Comparison of ENCODE assay signal across 28 mouse cellular contexts in the genomic region with DNA sequence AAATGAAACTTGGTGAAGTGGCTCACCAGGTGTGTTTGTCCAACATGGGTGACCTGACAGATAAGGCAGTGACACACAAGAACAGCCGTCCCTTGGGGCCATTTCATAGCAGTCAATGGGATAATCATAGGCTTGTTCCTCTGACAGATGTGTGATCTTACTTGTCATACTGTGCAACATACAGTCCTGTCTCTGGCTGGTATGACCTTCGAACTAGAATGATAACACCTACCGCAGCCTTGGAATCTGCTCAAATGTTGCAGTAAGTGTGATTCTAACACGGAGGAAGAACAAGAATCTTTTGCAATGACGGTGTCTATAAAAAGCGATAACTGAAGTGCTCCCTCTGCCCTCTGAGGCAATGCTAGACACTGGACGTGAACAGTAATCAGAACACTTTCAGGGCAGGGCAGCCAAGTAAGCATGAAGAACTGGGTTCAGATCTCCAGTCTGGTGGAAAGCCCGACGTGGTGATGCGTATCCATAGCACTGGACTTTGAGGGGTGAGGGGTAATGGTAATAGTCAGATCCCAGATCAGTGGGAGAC. TPM values are rescaled to one million over a fixed set of nuclear protein-coding genes. Genes with fewer than 3 reads are reported as not detected.
"Had no signal": no experiment of that assay in that cellular context is flagged by ENCODE, and none has a peak within 500 bp of the region (broad histone marks: within the 10 kb centered on the region; RNA-seq: fewer than 3 reads in every experiment).

No protein-coding gene starts in this region.

- H3K4me2 ChIP-seq: heart, embryonic 12.5 days; hindbrain, embryonic 12.5 days; hindbrain, embryonic 14.5 days; kidney, embryonic 15.5 days; limb, embryonic 13.5 days; limb, embryonic 15.5 days; liver, embryonic 12.5 days had no signal

- H3K27ac ChIP-seq: gastrocnemius, adult 2 months; heart, embryonic 10.5 days; hindbrain, embryonic 10.5 days; hindbrain, embryonic 12.5 days; hindbrain, embryonic 14.5 days; kidney, embryonic 15.5 days; kidney, postnatal 0 days; limb, embryonic 13.5 days; limb, embryonic 15.5 days; liver, embryonic 12.5 days had no signal

- H3K9ac ChIP-seq: heart, embryonic 12.5 days; hindbrain, embryonic 12.5 days; hindbrain, embryonic 14.5 days; kidney, embryonic 15.5 days; limb, embryonic 13.5 days; limb, embryonic 15.5 days; liver, embryonic 12.5 days had no signal

- DNase-seq: gastrocnemius, adult 2 months; gastrocnemius, postnatal 10 days; gastrocnemius, postnatal 25 days; heart, adult 18-20 months; heart, postnatal 10 days; heart, postnatal 4 days; kidney, adult 11 months; kidney, adult 2 months; kidney, adult 9 months; kidney, postnatal 14 days; kidney, postnatal 36 days; layer of hippocampus, adult 9-11 months; layer of hippocampus, postnatal 36 days; left cerebral cortex, postnatal 4 days had no signal

- H3K4me1 ChIP-seq: hindbrain, embryonic 10.5 days; hindbrain, embryonic 12.5 days; kidney, embryonic 15.5 days; limb, embryonic 13.5 days; limb, embryonic 15.5 days; liver, embryonic 12.5 days had no signal

- H3K4me3 ChIP-seq: gastrocnemius, adult 2 months; heart, embryonic 10.5 days; heart, embryonic 12.5 days; hindbrain, embryonic 10.5 days; hindbrain, embryonic 12.5 days; kidney, embryonic 15.5 days; limb, embryonic 13.5 days; limb, embryonic 15.5 days; liver, embryonic 12.5 days had no signal

- H3K9me3 ChIP-seq: heart, embryonic 10.5 days; heart, embryonic 12.5 days; hindbrain, embryonic 10.5 days; hindbrain, embryonic 12.5 days; kidney, embryonic 15.5 days; limb, embryonic 13.5 days; limb, embryonic 15.5 days; liver, embryonic 12.5 days had no signal

- ATAC-seq: hindbrain, embryonic 16.5 days; inflammation-experienced regulatory T-cells, adult 6 months; liver, embryonic 12.5 days had no signal

- H3K27me3 ChIP-seq: heart, embryonic 12.5 days; hindbrain, embryonic 12.5 days; kidney, embryonic 15.5 days; limb, embryonic 15.5 days had no signal

- H3K36me3 ChIP-seq: heart, embryonic 10.5 days; heart, embryonic 12.5 days; hindbrain, embryonic 10.5 days; hindbrain, embryonic 12.5 days; kidney, embryonic 15.5 days; limb, embryonic 13.5 days; limb, embryonic 15.5 days; liver, embryonic 12.5 days had no signal

RNA-seq across cellular contexts. Expression of gene Apoh, which starts 9.8 kb away (rescaled TPM):
- polyA plus RNA-seq: heart, embryonic 14.5 days; hindbrain, embryonic 10.5 days; inflammation-experienced regulatory T-cells, adult 6 months; kidney, adult 2 months; limb, embryonic 11.5 days; limb, embryonic 13.5 days had no signal
